Mouse (Mus musculus): ENCODE measurements around the gene Bak1. TPM values are rescaled to one million over a fixed set of nuclear protein-coding genes. Genes with fewer than 3 reads are reported as not detected.

Gene Bak1
- polyA plus RNA-seq, 1 experiment from 2014 or later = 8.9 TPM

DNA sequence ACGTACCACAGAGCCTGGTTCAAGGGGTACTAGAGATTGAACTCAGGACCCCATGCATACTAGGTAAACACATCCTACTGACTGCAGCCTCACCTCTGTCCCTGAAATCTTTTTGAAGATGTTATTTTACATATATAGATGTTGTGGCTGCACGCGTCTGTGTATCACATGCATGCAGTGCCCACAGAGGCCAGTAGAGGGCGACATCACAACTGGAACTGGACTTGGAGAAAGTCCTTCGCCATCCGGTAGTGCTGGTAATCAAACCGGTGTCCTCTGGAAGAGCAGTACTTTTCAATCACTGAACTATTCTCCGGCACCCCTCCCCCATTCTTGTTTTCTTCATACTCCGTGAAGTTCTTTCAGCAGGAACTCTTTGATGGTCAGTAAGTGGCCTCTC is 24.4 kb downstream of the Bak1 start:
- H3K9ac ChIP-seq (ENCODE audit: low read length) = no peak overlapping the region
- H3K9me3 ChIP-seq (ENCODE audit: control insufficient read depth, low read length) = no peaks in the 10 kb centered on the region
- H3K27ac ChIP-seq (ENCODE audit: low read depth, low read length) = no peak overlapping the region
- H3K27me3 ChIP-seq (ENCODE audit: control insufficient read depth, insufficient read depth, low read length) = no peaks in the 10 kb centered on the region
- no peak for ATAC-seq (ENCODE audit: low FRiP score)
- no peak overlapping the region for H3K4me2 ChIP-seq
- H3K4me1 ChIP-seq (ENCODE audit: control insufficient read depth, insufficient read depth, low read length) = no peaks in the 10 kb centered on the region
- peak; percentile 94 for DNase-seq (ENCODE audit: low spot score, missing footprints)
- no peaks in the 10 kb centered on the region for H3K36me3 ChIP-seq (ENCODE audit: control insufficient read depth, insufficient read depth, low read length)
- WGBS = 33% methylated on average over 9 of the region's 9 CpGs
- no peak overlapping the region for H3K4me3 ChIP-seq (ENCODE audit: low read depth, low read length)

DNA sequence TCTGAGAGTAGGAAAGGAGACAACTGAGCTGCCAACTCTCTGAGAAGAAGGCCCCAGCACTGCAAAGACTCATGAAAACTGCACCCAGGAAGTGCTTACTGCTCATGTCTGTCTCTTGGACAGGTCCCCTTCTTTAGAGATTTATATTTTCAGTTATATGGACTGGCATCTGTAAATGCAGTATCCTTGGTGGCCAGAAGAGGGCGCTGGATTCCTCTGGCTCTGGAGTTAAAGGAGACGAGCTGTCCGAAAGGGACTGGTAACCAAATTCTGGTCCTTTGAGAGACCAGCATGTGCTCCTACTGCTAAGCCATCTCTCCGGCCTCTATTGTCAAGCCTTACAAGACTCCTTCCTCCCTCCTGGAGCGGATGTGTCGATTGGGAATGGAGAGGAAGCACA is 26.9 kb downstream of the Bak1 start:
- H3K9ac ChIP-seq (ENCODE audit: low read length) = no peak overlapping the region
- no peak overlapping the region for H3K27ac ChIP-seq (ENCODE audit: low read depth, low read length)
- ATAC-seq (ENCODE audit: low FRiP score) (no peak), DNase-seq (ENCODE audit: low spot score, missing footprints) (peak; percentile 84)
- no peaks in the 10 kb centered on the region for H3K4me1 ChIP-seq (ENCODE audit: control insufficient read depth, insufficient read depth, low read length)
- no peaks in the 10 kb centered on the region for H3K36me3 ChIP-seq (ENCODE audit: control insufficient read depth, insufficient read depth, low read length)
- no peak overlapping the region for H3K4me2 ChIP-seq
- no peaks in the 10 kb centered on the region for H3K9me3 ChIP-seq (ENCODE audit: control insufficient read depth, low read length)
- H3K4me3 ChIP-seq (ENCODE audit: low read depth, low read length) = no peak overlapping the region
- 38% methylated on average over 6 of the region's 6 CpGs for WGBS
- H3K27me3 ChIP-seq (ENCODE audit: control insufficient read depth, insufficient read depth, low read length) = no peaks in the 10 kb centered on the region

DNA sequence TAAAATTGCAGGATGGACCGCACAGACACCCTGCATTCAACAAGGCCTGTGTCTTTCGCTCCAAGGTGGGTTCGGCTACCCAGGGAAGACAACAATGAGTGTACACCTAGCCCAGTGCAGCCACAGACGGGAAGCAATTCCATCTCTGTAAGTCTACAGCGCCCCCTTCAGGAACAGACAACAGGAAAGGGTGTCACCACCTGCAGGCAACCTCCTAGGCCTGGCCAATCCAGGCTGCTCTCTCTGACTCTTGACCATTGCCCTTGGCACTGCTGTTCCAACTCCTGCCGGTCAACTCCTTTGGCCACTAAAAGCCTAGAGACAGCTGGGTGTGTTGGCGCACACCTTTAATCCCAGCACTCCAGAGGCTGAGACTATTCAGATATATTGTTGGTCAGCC is 27.7 kb downstream of the Bak1 start:
- 71% methylated on average over 7 of the region's 7 CpGs for WGBS
- ATAC-seq (ENCODE audit: low FRiP score) = no peak
- no peaks in the 10 kb centered on the region for H3K9me3 ChIP-seq (ENCODE audit: control insufficient read depth, low read length)
- H3K4me3 ChIP-seq (ENCODE audit: low read depth, low read length) = no peak overlapping the region
- H3K4me2 ChIP-seq = no peak overlapping the region
- no peak overlapping the region for H3K9ac ChIP-seq (ENCODE audit: low read length)
- H3K4me1 ChIP-seq (ENCODE audit: control insufficient read depth, insufficient read depth, low read length) = no peaks in the 10 kb centered on the region
- no peaks in the 10 kb centered on the region for H3K36me3 ChIP-seq (ENCODE audit: control insufficient read depth, insufficient read depth, low read length)
- H3K27ac ChIP-seq (ENCODE audit: low read depth, low read length) = no peak overlapping the region
- peak; percentile 31 for DNase-seq (ENCODE audit: low spot score, missing footprints)
- H3K27me3 ChIP-seq (ENCODE audit: control insufficient read depth, insufficient read depth, low read length) = no peaks in the 10 kb centered on the region

DNA sequence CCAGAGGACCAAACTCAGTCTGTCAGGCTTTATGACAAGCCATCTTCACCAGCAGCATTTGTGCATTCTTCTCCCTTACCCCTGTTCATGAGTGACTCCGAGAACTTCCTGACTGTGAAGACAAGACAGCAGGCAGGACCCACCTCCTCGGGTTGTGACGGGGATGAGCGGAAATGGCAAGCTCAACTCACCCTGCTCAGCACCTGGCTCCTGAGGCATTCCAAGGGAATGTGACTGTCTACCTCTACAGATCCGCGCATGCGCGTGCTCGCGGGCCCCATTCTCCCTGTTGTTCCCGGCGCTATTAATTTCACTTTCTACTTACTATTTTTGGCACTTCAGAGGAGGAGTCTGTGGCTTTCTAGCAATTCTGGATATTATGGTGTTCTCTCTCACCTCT is 28.8 kb downstream of the Bak1 start:
- Histone ChIP-seq H3K27me3 (ENCODE audit: control insufficient read depth, insufficient read depth, low read length) (no peaks in the 10 kb centered on the region), H3K4me3 (ENCODE audit: low read depth, low read length) (no peak overlapping the region), H3K4me1 (ENCODE audit: control insufficient read depth, insufficient read depth, low read length) (no peaks in the 10 kb centered on the region), H3K9ac (ENCODE audit: low read length) (no peak overlapping the region), H3K9me3 (ENCODE audit: control insufficient read depth, low read length) (no peaks in the 10 kb centered on the region), H3K27ac (ENCODE audit: low read depth, low read length) (no peak overlapping the region), H3K4me2 (no peak overlapping the region), H3K36me3 (ENCODE audit: control insufficient read depth, insufficient read depth, low read length) (no peaks in the 10 kb centered on the region)
- ATAC-seq (ENCODE audit: low FRiP score) (no peak), DNase-seq (ENCODE audit: low spot score, missing footprints) (no peak)
- 80% methylated on average over 12 of the region's 12 CpGs for WGBS

DNA sequence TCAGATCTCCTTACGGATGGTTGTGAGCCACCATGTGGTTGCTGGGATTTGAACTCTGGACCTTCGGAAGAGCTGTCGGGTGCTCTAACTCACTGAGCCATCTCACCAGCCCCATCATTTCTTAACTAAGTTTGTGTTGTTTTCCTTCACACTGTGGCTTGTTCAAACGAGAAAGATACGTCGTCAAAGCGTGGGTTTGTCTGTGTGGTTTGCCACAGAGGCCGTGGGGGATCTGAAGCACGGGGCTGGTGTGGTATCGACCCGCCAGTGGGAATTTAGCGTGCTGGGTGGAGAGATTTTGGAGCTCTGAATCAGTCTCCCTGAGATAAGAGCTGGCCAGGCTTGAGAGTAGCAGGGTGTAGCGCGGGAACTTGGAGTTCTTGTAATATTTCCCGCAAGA is 30.5 kb downstream of the Bak1 start:
- no peak overlapping the region for H3K4me2 ChIP-seq
- no peak overlapping the region for H3K4me3 ChIP-seq (ENCODE audit: low read depth, low read length)
- no peaks in the 10 kb centered on the region for H3K4me1 ChIP-seq (ENCODE audit: control insufficient read depth, insufficient read depth, low read length)
- H3K27ac ChIP-seq (ENCODE audit: low read depth, low read length) = no peak overlapping the region
- no peak overlapping the region for H3K9ac ChIP-seq (ENCODE audit: low read length)
- H3K9me3 ChIP-seq (ENCODE audit: control insufficient read depth, low read length) = no peaks in the 10 kb centered on the region
- WGBS = 90% methylated on average over 15 of the region's 15 CpGs
- H3K27me3 ChIP-seq (ENCODE audit: control insufficient read depth, insufficient read depth, low read length) = no peaks in the 10 kb centered on the region
- ATAC-seq (ENCODE audit: low FRiP score) (no peak), DNase-seq (ENCODE audit: low spot score, missing footprints) (no peak)
- no peaks in the 10 kb centered on the region for H3K36me3 ChIP-seq (ENCODE audit: control insufficient read depth, insufficient read depth, low read length)

DNA sequence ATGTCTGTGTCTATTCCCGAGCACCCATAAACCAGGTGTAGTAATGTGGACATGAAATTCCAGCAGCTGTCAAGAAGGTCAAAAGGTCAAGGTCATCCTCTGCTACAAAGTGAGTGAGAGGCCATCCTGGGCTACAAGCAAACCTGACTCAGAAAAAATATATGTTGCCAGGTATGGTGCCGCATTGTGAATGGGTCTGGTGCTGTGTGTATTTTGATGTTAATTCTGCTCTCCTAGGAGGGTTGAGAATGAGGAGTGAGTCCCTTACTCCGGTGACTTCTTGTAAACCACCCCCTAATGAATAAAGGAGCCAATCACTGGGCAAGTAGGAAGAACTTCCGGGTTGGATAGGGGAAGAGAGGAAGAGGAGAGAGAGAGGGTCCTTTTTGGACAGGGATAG is 31.1 kb downstream of the Bak1 start:
- H3K9ac ChIP-seq (ENCODE audit: low read length) = no peak overlapping the region
- H3K4me3 ChIP-seq (ENCODE audit: low read depth, low read length) = no peak overlapping the region
- H3K4me1 ChIP-seq (ENCODE audit: control insufficient read depth, insufficient read depth, low read length) = no peaks in the 10 kb centered on the region
- no peak overlapping the region for H3K4me2 ChIP-seq
- H3K9me3 ChIP-seq (ENCODE audit: control insufficient read depth, low read length) = no peaks in the 10 kb centered on the region
- no peak for DNase-seq (ENCODE audit: low spot score, missing footprints)
- WGBS = 79% methylated on average over 4 of the region's 4 CpGs
- ATAC-seq (ENCODE audit: low FRiP score) = no peak
- no peak overlapping the region for H3K27ac ChIP-seq (ENCODE audit: low read depth, low read length)
- H3K27me3 ChIP-seq (ENCODE audit: control insufficient read depth, insufficient read depth, low read length) = no peaks in the 10 kb centered on the region
- no peaks in the 10 kb centered on the region for H3K36me3 ChIP-seq (ENCODE audit: control insufficient read depth, insufficient read depth, low read length)

DNA sequence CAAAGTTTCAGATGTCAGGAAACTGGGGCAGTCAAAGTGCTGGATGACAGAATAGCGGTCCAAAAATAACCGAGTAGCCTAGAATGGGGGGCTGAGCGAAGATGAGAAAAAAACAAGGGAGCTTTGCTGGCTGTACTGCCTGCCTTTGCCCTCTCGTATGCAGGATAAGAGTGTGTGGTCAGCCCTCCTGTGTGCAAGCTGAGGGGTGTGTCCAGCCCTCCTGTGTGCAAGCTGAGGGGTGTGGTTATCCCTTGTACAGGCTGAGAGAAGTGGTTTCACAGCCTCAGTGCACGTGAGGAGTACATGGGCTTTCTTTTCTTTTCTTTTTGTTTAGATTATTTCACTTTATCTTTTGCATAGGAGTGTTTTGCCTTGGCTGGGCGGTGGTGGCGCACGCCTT is 33.2 kb downstream of the Bak1 start:
- Histone ChIP-seq H3K4me2 (no peak overlapping the region), H3K4me3 (ENCODE audit: low read depth, low read length) (no peak overlapping the region), H3K9me3 (ENCODE audit: control insufficient read depth, low read length) (no peaks in the 10 kb centered on the region), H3K27me3 (ENCODE audit: control insufficient read depth, insufficient read depth, low read length) (no peaks in the 10 kb centered on the region), H3K27ac (ENCODE audit: low read depth, low read length) (no peak overlapping the region), H3K9ac (ENCODE audit: low read length) (no peak overlapping the region), H3K4me1 (ENCODE audit: control insufficient read depth, insufficient read depth, low read length) (no peaks in the 10 kb centered on the region), H3K36me3 (ENCODE audit: control insufficient read depth, insufficient read depth, low read length) (no peaks in the 10 kb centered on the region)
- DNase-seq (ENCODE audit: low spot score, missing footprints) (no peak), ATAC-seq (ENCODE audit: low FRiP score) (no peak)
- WGBS = 73% methylated on average over 8 of the region's 8 CpGs

DNA sequence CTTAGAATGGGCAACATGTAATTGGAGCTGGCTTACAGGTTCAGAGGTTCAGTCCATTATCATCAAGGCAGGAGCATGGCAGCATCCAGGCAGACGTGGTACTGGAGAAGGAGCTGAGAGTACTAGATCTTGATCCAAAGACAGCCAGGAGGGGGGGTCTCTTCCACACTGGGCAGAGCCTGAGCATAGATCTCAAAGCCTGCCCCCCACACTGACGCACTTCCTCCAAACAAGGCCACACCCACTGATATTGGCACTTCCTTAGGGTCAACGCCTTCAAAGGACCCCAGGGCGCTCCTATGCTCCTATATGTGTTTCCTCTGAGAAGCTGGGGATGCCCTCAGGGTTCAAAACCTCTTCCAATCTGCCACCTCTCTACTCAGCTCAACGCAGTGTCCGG is 33.8 kb downstream of the Bak1 start:
- H3K9ac ChIP-seq (ENCODE audit: low read length) = no peak overlapping the region
- ATAC-seq (ENCODE audit: low FRiP score) (no peak), DNase-seq (ENCODE audit: low spot score, missing footprints) (no peak)
- no peaks in the 10 kb centered on the region for H3K9me3 ChIP-seq (ENCODE audit: control insufficient read depth, low read length)
- WGBS = 83% methylated on average over 6 of the region's 6 CpGs
- no peak overlapping the region for H3K27ac ChIP-seq (ENCODE audit: low read depth, low read length)
- H3K4me3 ChIP-seq (ENCODE audit: low read depth, low read length) = no peak overlapping the region
- no peak overlapping the region for H3K4me2 ChIP-seq
- H3K4me1 ChIP-seq (ENCODE audit: control insufficient read depth, insufficient read depth, low read length) = no peaks in the 10 kb centered on the region
- H3K36me3 ChIP-seq (ENCODE audit: control insufficient read depth, insufficient read depth, low read length) = no peaks in the 10 kb centered on the region
- H3K27me3 ChIP-seq (ENCODE audit: control insufficient read depth, insufficient read depth, low read length) = no peaks in the 10 kb centered on the region

DNA sequence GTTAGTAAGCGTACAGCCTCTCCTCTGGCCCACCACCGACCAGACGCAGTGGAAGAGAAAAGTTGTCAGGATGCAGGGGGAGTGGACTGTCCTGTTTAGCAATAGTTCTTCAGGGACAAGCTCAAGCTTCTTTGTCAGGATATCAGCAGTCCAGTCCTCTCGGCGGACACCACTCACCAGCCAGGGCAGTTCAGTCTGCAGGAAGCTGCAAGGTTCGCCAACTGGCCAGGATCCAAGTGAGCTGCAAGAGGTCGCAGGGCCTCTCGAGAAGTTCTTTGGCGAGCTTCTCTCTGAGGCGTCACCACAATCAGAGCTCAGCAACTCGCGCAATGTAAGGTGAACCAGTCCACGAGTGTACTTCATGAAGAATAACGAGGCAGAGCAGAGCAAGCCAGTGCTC is 34.4 kb downstream of the Bak1 start:
- H3K4me1 ChIP-seq (ENCODE audit: control insufficient read depth, insufficient read depth, low read length) = no peaks in the 10 kb centered on the region
- DNase-seq (ENCODE audit: low spot score, missing footprints) (no peak), ATAC-seq (ENCODE audit: low FRiP score) (no peak)
- no peak overlapping the region for H3K4me3 ChIP-seq (ENCODE audit: low read depth, low read length)
- H3K9ac ChIP-seq (ENCODE audit: low read length) = no peak overlapping the region
- no peaks in the 10 kb centered on the region for H3K9me3 ChIP-seq (ENCODE audit: control insufficient read depth, low read length)
- H3K27me3 ChIP-seq (ENCODE audit: control insufficient read depth, insufficient read depth, low read length) = no peaks in the 10 kb centered on the region
- H3K27ac ChIP-seq (ENCODE audit: low read depth, low read length) = no peak overlapping the region
- no peaks in the 10 kb centered on the region for H3K36me3 ChIP-seq (ENCODE audit: control insufficient read depth, insufficient read depth, low read length)
- H3K4me2 ChIP-seq = no peak overlapping the region
- WGBS = 94% methylated on average over 14 of the region's 14 CpGs

DNA sequence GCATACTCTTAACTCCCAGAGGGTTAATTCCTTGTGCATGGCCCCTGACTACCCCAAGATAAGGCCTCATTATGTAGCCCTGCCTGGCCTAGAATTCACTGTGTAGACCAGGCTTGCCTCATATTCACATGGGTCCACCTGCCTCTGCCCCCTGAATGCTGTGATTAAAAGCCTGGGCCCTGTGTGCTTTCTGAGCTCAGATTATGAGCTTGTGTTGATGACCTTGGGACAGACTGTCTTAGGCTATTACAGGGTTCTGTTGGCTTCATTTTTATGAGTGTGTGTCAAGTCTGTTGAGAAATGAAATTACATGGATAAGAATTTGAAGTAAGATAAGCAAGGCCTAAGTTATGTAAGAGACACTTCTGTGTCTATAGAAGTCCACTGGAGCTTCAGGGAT is 38.3 kb downstream of the Bak1 start:
- H3K36me3 ChIP-seq (ENCODE audit: control insufficient read depth, insufficient read depth, low read length) = no peaks in the 10 kb centered on the region
- no peaks in the 10 kb centered on the region for H3K9me3 ChIP-seq (ENCODE audit: control insufficient read depth, low read length)
- no peak overlapping the region for H3K4me2 ChIP-seq
- no peak overlapping the region for H3K27ac ChIP-seq (ENCODE audit: low read depth, low read length)
- DNase-seq (ENCODE audit: low spot score, missing footprints) (no peak), ATAC-seq (ENCODE audit: low FRiP score) (no peak)
- H3K4me3 ChIP-seq (ENCODE audit: low read depth, low read length) = no peak overlapping the region
- H3K4me1 ChIP-seq (ENCODE audit: control insufficient read depth, insufficient read depth, low read length) = no peaks in the 10 kb centered on the region
- H3K27me3 ChIP-seq (ENCODE audit: control insufficient read depth, insufficient read depth, low read length) = no peaks in the 10 kb centered on the region
- no peak overlapping the region for H3K9ac ChIP-seq (ENCODE audit: low read length)
